Mouse (Mus musculus) liver, embryonic 18 days (tissue): ENCODE data around the gene Gm13285. TPM values are rescaled to one million over a fixed set of nuclear protein-coding genes. Genes with fewer than 3 reads are reported as not detected.

Experiments used
- polyA plus RNA-seq: library from polyadenylated mRNA; depleted of rRNA; stranded (reverse); fragments of >200 nt; gene quantifications from 2 replicates; pipeline ENCODE4 v1.2.3, GENCODE M21; 2012; rRNA removed

Gene Gm13285
- polyA plus RNA-seq, 1 experiment = not detected

Other genes with a start within 250 kb of the Gm13285 start
- not detected in 2 replicates for gene Ifna15, start 241.4 kb upstream of the Gm13285 start, polyA plus RNA-seq
- gene Ifna14, start 227.9 kb upstream of the Gm13285 start, polyA plus RNA-seq = not detected in 2 replicates
- gene Ifna9, start 207.3 kb upstream of the Gm13285 start, polyA plus RNA-seq = not detected in 2 replicates
- gene Ifna12, start 196.3 kb upstream of the Gm13285 start, polyA plus RNA-seq = not detected in 2 replicates
- not detected in 2 replicates for gene C87499, start 165.3 kb upstream of the Gm13285 start, polyA plus RNA-seq
- not detected in 2 replicates for gene Ifna13, start 155.2 kb upstream of the Gm13285 start, polyA plus RNA-seq
- not detected in 2 replicates for gene Ifna16, start 122.7 kb upstream of the Gm13285 start, polyA plus RNA-seq
- gene Ifna2, start 115.8 kb upstream of the Gm13285 start, polyA plus RNA-seq = not detected in 2 replicates
- not detected in 2 replicates for gene Ifnab, start 108.3 kb upstream of the Gm13285 start, polyA plus RNA-seq
- 0.03 and 0.05 TPM in 2 replicates for gene Gm26566, start 77.9 kb upstream of the Gm13285 start, polyA plus RNA-seq
- 9.8 and 10.8 TPM in 2 replicates for gene Klhl9, start 77.2 kb upstream of the Gm13285 start, polyA plus RNA-seq
- not detected in 2 replicates for gene Gm13271, start 44.8 kb upstream of the Gm13285 start, polyA plus RNA-seq
- 0.04 TPM in 1 of 2 replicates, not detected in the other for gene Gm13283, start 39.5 kb upstream of the Gm13285 start, polyA plus RNA-seq
- not detected in 2 replicates for gene Gm13290, start 25.8 kb upstream of the Gm13285 start, polyA plus RNA-seq
- not detected in 2 replicates for gene Gm13289, start 22.7 kb upstream of the Gm13285 start, polyA plus RNA-seq
- gene Gm13272, start 19.8 kb upstream of the Gm13285 start, polyA plus RNA-seq = not detected in 2 replicates
- 0.02 and 0.04 TPM in 2 replicates for gene Ifnz, start 17.5 kb upstream of the Gm13285 start, polyA plus RNA-seq
- gene Gm13276, start 14.0 kb upstream of the Gm13285 start, polyA plus RNA-seq = not detected in 2 replicates
- gene Gm13277, start 11.0 kb upstream of the Gm13285 start, polyA plus RNA-seq = not detected in 2 replicates
- not detected in 2 replicates for gene Gm13278, start 8.1 kb upstream of the Gm13285 start, polyA plus RNA-seq
- not detected in 2 replicates for gene Gm13275, start 5.2 kb upstream of the Gm13285 start, polyA plus RNA-seq
- gene Gm13279, start 2.3 kb upstream of the Gm13285 start, polyA plus RNA-seq = not detected in 2 replicates
- gene Gm13287, start 3.6 kb downstream of the Gm13285 start, polyA plus RNA-seq = not detected in 2 replicates
- 0.02 TPM in 1 of 2 replicates, not detected in the other for gene Gm13288, start 5.9 kb downstream of the Gm13285 start, polyA plus RNA-seq
- gene Ifna7, start 16.6 kb downstream of the Gm13285 start, polyA plus RNA-seq = not detected in 2 replicates
- gene Ifna11, start 20.3 kb downstream of the Gm13285 start, polyA plus RNA-seq = not detected in 2 replicates
- gene Ifna6, start 27.8 kb downstream of the Gm13285 start, polyA plus RNA-seq = not detected in 2 replicates
- not detected in 2 replicates for gene Ifna5, start 35.9 kb downstream of the Gm13285 start, polyA plus RNA-seq
- gene Ifna4, start 42.2 kb downstream of the Gm13285 start, polyA plus RNA-seq = not detected in 2 replicates
- not detected in 2 replicates for gene Ifna1, start 50.4 kb downstream of the Gm13285 start, polyA plus RNA-seq
- gene Ifne, start 80.5 kb downstream of the Gm13285 start, polyA plus RNA-seq = not detected in 2 replicates